Mouse (Mus musculus): ENCODE measurements around the gene Inpp5a.

DNA sequence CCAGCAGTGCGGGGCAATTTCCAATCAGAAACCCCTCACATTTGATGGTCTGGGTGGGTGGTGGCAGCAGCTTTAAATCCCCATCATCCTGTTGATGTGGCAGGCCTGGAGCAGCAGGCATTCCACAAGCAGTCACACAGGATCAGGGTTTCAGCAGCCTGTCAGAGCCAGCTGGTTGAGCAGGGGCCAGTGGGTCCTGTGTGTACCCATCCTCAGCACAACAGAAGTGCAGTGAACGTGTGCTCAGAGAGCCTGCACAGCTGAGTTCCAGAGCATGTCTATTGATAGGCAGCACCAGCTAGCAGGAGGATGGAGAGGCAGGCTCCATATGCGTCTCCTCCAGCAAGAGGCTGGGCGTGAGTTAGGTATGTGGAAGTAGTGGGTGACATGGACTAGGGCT, 174.5 kb downstream of the Inpp5a start:
- no peak for TF ChIP-seq CHD2 (IDR thresholded peaks at IDR 0.05; ENCODE audit: low read depth, low read length)
- no peak for TF ChIP-seq ZNF384 (IDR thresholded peaks at IDR 0.05; ENCODE audit: low read depth, low read length)

Measured in ES-E14 (cell line).